Comparison of ENCODE assay signal across 8 mouse cellular contexts in genomic region chr8:118284112-118285029, GRCm38 (mm10). TPM values are rescaled to one million over a fixed set of nuclear protein-coding genes. Genes with fewer than 3 reads are reported as not detected.
A peak's percentile ranks its signal among the peaks of the same experiment; 100 is the strongest.
DNase-seq lines count a peak whose midpoint lies in the region; ATAC-seq lines count a peak whose summit lies in the region.

No protein-coding gene starts in this region.

- H3K27me3 ChIP-seq in embryonic facial prominence, embryonic 15.5 days = peaks cover 43% of the 10 kb centered on the region
- peaks cover 3% of the 10 kb centered on the region; the same call in 1 of the 2 replicates for H3K27me3 ChIP-seq in heart, embryonic 14.5 days (ENCODE audit: control insufficient read depth, insufficient read depth, low read length)

- intact Hi-C loops in left cerebral cortex, postnatal 4 days (cut with DNase I) = loop anchor here (5.0 to 10.0 kb wide), 3 partner anchors 160 to 568 kb away; no protein-coding TSS in a partner anchor

- peak overlapping the region; percentile 9; the same call in 1 of the 2 replicates for H3K27ac ChIP-seq in embryonic facial prominence, embryonic 15.5 days (replicated peaks)
- peak overlapping the region; percentile 58 to 96 for H3K27ac ChIP-seq in heart, embryonic 14.5 days (replicated peaks in 1 of 2; ENCODE audit: control insufficient read depth in 1 of 2, insufficient read depth in 1 of 2, low read depth in 2 of 2, low read length in 2 of 2)

- H3K4me2 ChIP-seq in embryonic facial prominence, embryonic 15.5 days (replicated peaks) = peak overlapping the region; percentile 92
- peak overlapping the region; percentile 89 for H3K4me2 ChIP-seq in heart, embryonic 14.5 days (ENCODE audit: low read length)

- peak overlapping the region; percentile 21 for H3K9ac ChIP-seq in embryonic facial prominence, embryonic 15.5 days
- peak overlapping the region; percentile 90 for H3K9ac ChIP-seq in heart, embryonic 14.5 days (ENCODE audit: low read length)

- DNase-seq in cerebellum, adult 11 months = peak; percentile 12
- DNase-seq in cerebellum, adult 9-10 months = no peak
- peak; percentile 28 to 78 for DNase-seq in adrenal gland, adult (ENCODE audit: inconsistent age in 2 of 2, low spot score in 1 of 2)
- peak; percentile 58 for DNase-seq in left cerebral cortex, postnatal 4 days
- peak; percentile 82 for DNase-seq in neural tube, embryonic 10.5 days (ENCODE audit: extremely low spot score, low spot score)

- peak overlapping the region; percentile 50 for H3K4me3 ChIP-seq in embryonic facial prominence, embryonic 15.5 days (replicated peaks)
- peak overlapping the region; percentile 74 to 77 for H3K4me3 ChIP-seq in heart, embryonic 14.5 days (ENCODE audit: control insufficient read depth in 1 of 2, insufficient read depth in 1 of 2, low read depth in 1 of 2, low read length in 2 of 2)

- WGBS in embryonic facial prominence, embryonic 15.5 days = 2% methylated on average over 46 of the region's 46 CpGs
- 1% methylated on average over 44 of the region's 46 CpGs for whole genome bisulfite sequencing in heart, embryonic 14.5 days

- peaks cover 38% of the 10 kb centered on the region for H3K4me1 ChIP-seq in embryonic facial prominence, embryonic 15.5 days
- H3K4me1 ChIP-seq in heart, embryonic 14.5 days (ENCODE audit: control insufficient read depth in 2 of 2, insufficient read depth in 2 of 2, low read length in 2 of 2) = peaks cover 42 to 53% of the 10 kb centered on the region in 2 experiments

- 0 out of 2 replicates have a peak, but pooled peaks have one; percentile 45 for ATAC-seq in embryonic facial prominence, embryonic 15.5 days (ENCODE audit: insufficient number of reproducible peaks, low FRiP score, low TSS enrichment, low read depth)
- no peak for ATAC-seq in heart, embryonic 14.5 days (ENCODE audit: insufficient number of reproducible peaks, insufficient read depth, low FRiP score, low read depth)
- no peak for ATAC-seq in megakaryocyte progenitor cell, adult 5-6 weeks (replicated peaks; ENCODE audit: poor library complexity)

- H3K36me3 ChIP-seq in embryonic facial prominence, embryonic 15.5 days = no peaks in the 10 kb centered on the region
- H3K36me3 ChIP-seq in heart, embryonic 14.5 days (ENCODE audit: control insufficient read depth, insufficient read depth, low read length) = no peaks in the 10 kb centered on the region

- H3K9me3 ChIP-seq in embryonic facial prominence, embryonic 15.5 days (replicated peaks) = no peaks in the 10 kb centered on the region
- no peaks in the 10 kb centered on the region for H3K9me3 ChIP-seq in heart, embryonic 14.5 days (ENCODE audit: control insufficient read depth, low read length)

RNA-seq across cellular contexts. Expression of gene Cdh13, which starts 0.8 kb away (rescaled TPM):
- polyA plus RNA-seq in embryonic facial prominence, embryonic 15.5 days (2015; fragmentation: Nextera tagmentation; extraction: Ambion mirVana) = 20.0 and 20.2 TPM in 2 replicates
- polyA plus RNA-seq in heart, embryonic 14.5 days (2014; fragmentation: Nextera tagmentation; extraction: Ambion mirVana) = 94.9 and 109 TPM in 2 replicates
- 100 to 1,000 TPM; 173 to 179 TPM for total RNA-seq in left cerebral cortex, postnatal 4 days (2021)
- not detected in 2 replicates for total RNA-seq in megakaryocyte progenitor cell, adult 5-6 weeks (2015)
- not detected in 2 replicates for total RNA-seq in megakaryocyte progenitor cell, adult 5-6 weeks (2017)

Comparison
In these comparisons a context has a peak if more than half of its experiments do, and no peak if none do; other contexts are left out.
1. RNA of gene Cdh13, which starts 0.8 kb away (total RNA-seq): 173 to 179 TPM in left cerebral cortex, postnatal 4 days; not detected in megakaryocyte progenitor cell, adult 5-6 weeks; every median in the first group is over 100 times any median in the second.